Mouse (Mus musculus) adipose tissue, adult 10 weeks (tissue): Measurements from ENCODE around the gene Gcdh. TPM values are rescaled to one million over a fixed set of nuclear protein-coding genes. Genes with fewer than 3 reads are reported as not detected.

Experiments
- polyA plus RNA-seq: library from polyadenylated mRNA; stranded (reverse); fragments of 350-450 nt; fragmentation: Illumina TruSeq; extraction: RNeasy Lipid Tissue Mini Kit (QIAGEN cat#74804); gene quantifications from one replicate; pipeline ENCODE4 v1.2.3, GENCODE M21; 2014; ENCODE audit warnings: low read depth, low replicate concordance

Gene Gcdh
- 45.3 TPM for polyA plus RNA-seq

GRCm38 (mm10) chr8:84893709-84894134, at the start of gene Gcdh:
TSS of gene Gcdh (minus strand) at chr8:84893921.

DNA sequence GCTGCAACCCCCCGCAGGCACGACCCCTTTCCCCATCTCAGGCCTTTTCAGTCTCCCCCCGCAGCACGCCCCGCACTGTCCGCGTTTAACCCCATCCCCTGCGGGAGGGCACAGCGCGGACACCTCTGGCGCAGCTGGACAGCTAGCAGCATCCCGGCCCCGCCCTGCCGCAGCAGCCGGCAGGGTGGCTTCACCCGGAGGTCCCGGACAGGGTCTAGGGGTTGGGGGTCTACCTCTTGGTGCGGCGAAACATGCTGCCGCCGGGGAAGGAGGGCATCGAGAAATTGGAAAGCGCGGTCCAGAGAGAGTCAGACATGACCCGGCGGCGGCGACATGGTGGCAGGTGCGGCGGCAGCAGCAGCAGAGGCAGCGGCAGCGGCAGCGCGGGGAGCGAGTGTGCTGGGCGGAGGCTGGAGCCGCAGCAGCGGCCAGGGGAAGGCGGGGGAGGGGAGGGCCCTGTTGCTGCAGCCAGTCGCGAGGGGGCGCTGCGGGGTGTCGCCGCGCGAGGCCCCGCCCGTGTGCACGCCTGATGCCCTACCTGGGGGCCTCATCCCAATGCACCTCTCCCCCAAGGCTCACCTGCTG, 43.3 kb upstream of the Gcdh start, which contains the start of gene Mast1:
TSS of gene Mast1 (minus strand) at position 398 of the 585 bp plus-strand sequence.

DNA sequence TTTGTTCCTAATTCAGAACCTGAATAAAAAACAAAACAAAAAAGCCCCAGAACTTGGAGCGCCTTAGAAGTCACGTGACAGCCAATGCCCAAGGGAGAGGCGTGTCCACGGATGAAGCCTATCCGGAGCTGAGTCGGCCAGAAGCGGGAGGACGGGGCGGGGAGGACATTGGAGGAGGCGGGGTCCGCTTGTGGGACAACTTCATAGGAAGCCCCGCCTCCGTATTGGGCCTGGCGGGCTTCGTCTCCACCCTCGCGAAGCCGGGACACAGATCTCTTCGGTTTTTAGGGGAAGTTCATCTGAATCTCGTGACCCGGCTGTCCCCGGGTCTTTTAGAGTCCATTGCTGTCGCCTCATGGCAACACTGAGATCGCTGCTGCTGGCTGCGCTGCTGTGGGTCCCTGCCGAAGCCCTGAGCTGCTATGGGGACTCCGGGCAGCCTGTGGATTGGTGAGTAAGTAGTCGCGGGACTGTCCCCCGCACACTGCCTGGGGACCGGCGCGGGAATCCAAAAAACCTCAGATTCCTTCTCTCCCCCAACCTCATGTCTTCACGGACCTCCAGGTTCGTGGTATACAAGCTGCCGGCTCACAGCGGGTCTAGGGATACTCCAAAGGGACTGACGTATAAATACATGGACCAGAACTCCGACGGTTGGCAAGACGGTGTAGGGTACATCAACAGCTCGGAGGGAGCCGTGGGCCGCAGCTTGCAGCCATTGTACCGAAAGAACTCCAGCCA, 14.9 kb upstream of the Gcdh start, which contains the start of gene Dnase2a:
TSS of gene Dnase2a (plus strand) at position 140 of the 741 bp plus-strand sequence.

GRCm38 (mm10) chr8:84901752-84902151, 8.0 kb upstream of the Gcdh start, which contains the start of gene Klf1:
TSS of gene Klf1 (plus strand) at chr8:84901928.

DNA sequence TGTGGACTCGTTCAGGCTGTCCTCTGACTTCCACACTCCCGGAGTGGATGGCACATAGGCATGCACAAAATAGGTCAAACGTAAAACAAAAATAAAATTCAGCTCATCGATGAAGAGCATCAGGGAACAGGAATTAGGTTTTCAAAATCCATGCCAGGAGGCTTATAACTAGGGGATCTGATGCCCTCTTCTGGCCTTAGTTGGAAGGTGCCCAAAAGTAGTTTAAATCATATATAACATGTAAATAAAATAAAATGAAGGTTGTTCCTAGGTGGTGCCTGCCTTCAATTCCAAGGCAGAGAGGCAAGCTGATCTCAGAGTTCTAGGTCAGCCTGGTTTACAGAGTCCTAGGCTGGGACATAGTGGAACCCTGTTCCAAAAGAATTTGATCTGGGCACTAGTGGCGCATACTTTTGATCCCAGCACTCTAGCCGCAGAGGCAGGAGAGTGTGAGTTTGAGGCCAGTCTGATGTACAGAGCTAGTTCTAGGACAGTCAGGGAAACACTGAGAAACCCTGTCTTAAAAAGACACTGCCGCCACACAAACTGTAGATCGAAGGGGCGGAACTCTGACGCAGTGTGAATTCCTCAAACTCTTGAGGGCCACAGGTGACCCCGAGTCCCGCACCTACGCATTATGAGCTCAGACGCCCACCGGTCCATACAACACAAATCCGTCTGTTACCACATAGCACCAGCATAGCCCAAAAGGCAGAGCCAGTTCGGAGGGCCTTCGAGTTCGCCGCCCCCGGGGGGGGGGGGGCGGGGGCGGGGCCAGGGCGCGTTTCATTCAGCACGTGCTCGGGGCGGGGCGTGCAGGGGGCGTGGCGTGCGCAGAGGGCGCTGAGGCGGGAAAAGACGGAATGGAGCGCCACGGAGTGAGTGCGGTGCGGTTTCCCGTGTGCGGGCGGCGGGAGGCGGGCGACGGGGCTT, 22.1 kb downstream of the Gcdh start, which contains the start of gene Syce2:
TSS of gene Syce2 (plus strand) at position 736 of the 933 bp plus-strand sequence.

GRCm38 (mm10) chr8:84856864-84857441, 36.8 kb downstream of the Gcdh start, which contains the start of gene Farsa:
TSS of gene Farsa (plus strand) at chr8:84856989.

GRCm38 (mm10) chr8:84846722-84847572, 46.8 kb downstream of the Gcdh start, which contains the start of gene Calr:
TSS of gene Calr (minus strand) at chr8:84846934.

GRCm38 (mm10) chr8:84840248-84840999, 53.3 kb downstream of the Gcdh start, which contains the start of gene Rad23a:
TSS of gene Rad23a (minus strand) at chr8:84840665.

Other genes starting within 250 kb of the Gcdh start
- 38.2 TPM for gene Ier2, start 231.1 kb downstream of the Gcdh start, polyA plus RNA-seq
- 67.1 TPM for gene Trmt1, start 207.6 kb downstream of the Gcdh start, polyA plus RNA-seq
- 48.3 TPM for gene Nacc1, start 206.1 kb downstream of the Gcdh start, polyA plus RNA-seq
- gene Lyl1, start 192.5 kb downstream of the Gcdh start, polyA plus RNA-seq, result 6.4 TPM
- 1.8 TPM for gene G430095P16Rik, start 170.9 kb downstream of the Gcdh start, polyA plus RNA-seq
- 69.9 TPM for gene Nfix, start 93.6 kb downstream of the Gcdh start, polyA plus RNA-seq
- gene Dand5, start 71.1 kb downstream of the Gcdh start, polyA plus RNA-seq, result 6.5 TPM
- 13.5 TPM for gene Gadd45gip1, start 62.4 kb downstream of the Gcdh start, polyA plus RNA-seq
- gene Rad23a, start 53.3 kb downstream of the Gcdh start, polyA plus RNA-seq, result 56.6 TPM
- 1,480 TPM for gene Calr, start 47.0 kb downstream of the Gcdh start, polyA plus RNA-seq
- 31.3 TPM for gene Farsa, start 36.9 kb downstream of the Gcdh start, polyA plus RNA-seq
- gene Syce2, start 21.8 kb downstream of the Gcdh start, polyA plus RNA-seq, result 21.8 TPM
- gene Klf1, start 8.0 kb upstream of the Gcdh start, polyA plus RNA-seq, result 0.34 TPM
- 46.1 TPM for gene Dnase2a, start 14.6 kb upstream of the Gcdh start, polyA plus RNA-seq
- 0.45 TPM for gene Mast1, start 43.4 kb upstream of the Gcdh start, polyA plus RNA-seq
- not detected for gene Rtbdn, start 53.1 kb upstream of the Gcdh start, polyA plus RNA-seq
- gene Gm49661, start 75.5 kb upstream of the Gcdh start, polyA plus RNA-seq, result 6.1 TPM
- 210 TPM for gene Prdx2, start 75.7 kb upstream of the Gcdh start, polyA plus RNA-seq
- gene Rnaseh2a, start 75.8 kb upstream of the Gcdh start, polyA plus RNA-seq, result 64.5 TPM
- 44.8 TPM for gene Junb, start 84.8 kb upstream of the Gcdh start, polyA plus RNA-seq
- gene Hook2, start 96.7 kb upstream of the Gcdh start, polyA plus RNA-seq, result 30.4 TPM
- gene Best2, start 120.6 kb upstream of the Gcdh start, polyA plus RNA-seq, result not detected
- gene Asna1, start 131.4 kb upstream of the Gcdh start, polyA plus RNA-seq, result 81.0 TPM
- 87.2 TPM for gene Trir, start 132.9 kb upstream of the Gcdh start, polyA plus RNA-seq
- 46.5 TPM for gene Tnpo2, start 143.0 kb upstream of the Gcdh start, polyA plus RNA-seq
- gene Fbxw9, start 166.1 kb upstream of the Gcdh start, polyA plus RNA-seq, result 31.5 TPM
- not detected for gene Gm5741, start 174.1 kb upstream of the Gcdh start, polyA plus RNA-seq
- gene Dhps, start 177.8 kb upstream of the Gcdh start, polyA plus RNA-seq, result 25.9 TPM
- 89.8 TPM for gene Wdr83os, start 186.8 kb upstream of the Gcdh start, polyA plus RNA-seq
- gene Wdr83, start 187.4 kb upstream of the Gcdh start, polyA plus RNA-seq, result 23.2 TPM
- 115 TPM for gene Man2b1, start 189.3 kb upstream of the Gcdh start, polyA plus RNA-seq
- 5.5 TPM for gene Zfp791, start 229.2 kb upstream of the Gcdh start, polyA plus RNA-seq